Mouse (Mus musculus) T-helper 17 cell (primary cell): Measurements from ENCODE around the gene Ppp6r1.

Experiments used
- in situ Hi-C, 2 experiments: fragments of 300-600 bp; cut with MboI, MseI; formaldehyde crosslinking; loops; 1 replicate in 1 of 2; 2 replicates in 1 of 2; pipeline ENCODE4 v1.15.1; 2025; ENCODE audit warnings: high pct_unique_total_duplicates in 2 of 2

Gene Ppp6r1

DNA sequence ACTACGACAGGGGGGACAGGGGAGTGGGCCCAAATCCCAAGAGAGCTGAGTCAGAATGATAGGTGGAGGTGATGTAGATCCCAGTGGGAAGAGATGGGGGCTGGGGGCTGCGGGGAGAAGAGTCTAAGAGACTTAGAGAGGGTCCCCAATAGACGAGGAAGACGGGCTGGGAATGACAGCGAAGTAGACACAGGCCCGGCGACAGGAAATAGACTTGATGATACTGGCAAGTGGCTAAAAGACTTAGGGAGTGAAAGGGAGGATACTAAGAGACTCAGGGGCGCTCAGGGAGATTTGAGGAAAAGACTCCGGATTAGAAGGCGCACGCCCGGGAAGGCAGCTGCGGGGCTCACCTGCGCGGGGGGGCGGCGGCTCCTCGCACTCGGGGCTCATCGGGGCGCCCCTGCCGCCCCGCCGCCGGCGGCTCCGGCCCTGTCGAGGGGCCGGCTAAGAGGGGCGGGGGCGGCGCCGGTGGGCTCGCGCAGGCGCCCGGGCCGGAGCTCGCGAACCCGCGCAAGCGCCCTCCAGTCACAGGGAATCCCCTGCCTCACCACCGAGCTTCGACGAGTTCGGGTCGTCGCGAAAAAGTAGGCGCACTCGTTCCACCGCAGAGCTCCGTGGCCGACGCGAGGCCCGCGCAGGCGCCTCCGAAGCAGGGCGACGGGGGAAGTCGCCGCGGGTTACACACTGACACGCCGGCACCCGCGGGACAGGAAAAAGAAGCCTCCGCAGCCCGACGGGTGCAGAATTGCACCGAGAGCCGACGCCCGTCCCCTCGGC is 501 bp downstream of the Ppp6r1 start:
- in situ Hi-C loops, result loop anchor here in 1 of 2 experiments (5.0 kb wide), 1 partner anchor 404 kb away; the partner anchor contains the start of gene U2af2

DNA sequence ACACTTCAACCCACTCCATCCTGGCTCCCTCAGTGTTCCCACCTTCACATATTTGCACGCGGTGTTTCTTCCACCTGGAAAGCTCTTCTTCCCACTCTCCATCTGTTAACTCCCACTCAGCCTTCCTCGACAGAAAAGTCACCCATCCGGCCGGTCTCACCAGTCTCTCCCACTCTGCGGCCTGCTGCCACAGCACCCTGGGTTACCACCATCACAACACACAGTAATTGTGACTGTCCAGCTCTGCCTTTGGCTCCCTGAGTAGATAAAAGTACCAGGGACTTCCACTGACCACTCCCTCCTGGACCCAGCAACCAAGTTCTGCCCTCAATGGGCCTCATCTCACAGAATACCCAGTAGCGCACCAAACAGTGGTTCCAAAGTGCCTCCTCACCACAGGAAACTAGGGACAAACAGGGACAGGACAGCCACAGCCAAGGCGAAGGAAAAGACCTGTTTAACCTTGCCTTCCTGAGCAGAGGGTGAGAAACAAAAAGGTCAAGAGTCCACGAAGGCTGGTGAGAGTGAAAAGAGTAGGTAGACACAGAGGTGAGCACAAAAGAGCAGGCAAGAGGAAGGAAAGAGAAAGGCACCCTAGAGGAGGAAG is 1.2 kb downstream of the Ppp6r1 start:
- in situ Hi-C loops, result loop anchor here in 1 of 2 experiments (5.0 kb wide), 1 partner anchor 405 kb away; the partner anchor contains the start of gene U2af2

- in situ Hi-C loops, result loop anchor here in 1 of 2 experiments (5.0 kb wide), 1 partner anchor 405 kb away; the partner anchor contains the start of gene U2af2
Measured at GRCm38 (mm10) chr7:4656818-4657217, 2.0 kb downstream of the Ppp6r1 start.

- in situ Hi-C loops, result loop anchor here in 1 of 2 experiments (5.0 kb wide), 1 partner anchor 406 kb away; the partner anchor contains the start of gene U2af2
Measured at GRCm38 (mm10) chr7:4655916-4656315, 2.9 kb downstream of the Ppp6r1 start.

DNA sequence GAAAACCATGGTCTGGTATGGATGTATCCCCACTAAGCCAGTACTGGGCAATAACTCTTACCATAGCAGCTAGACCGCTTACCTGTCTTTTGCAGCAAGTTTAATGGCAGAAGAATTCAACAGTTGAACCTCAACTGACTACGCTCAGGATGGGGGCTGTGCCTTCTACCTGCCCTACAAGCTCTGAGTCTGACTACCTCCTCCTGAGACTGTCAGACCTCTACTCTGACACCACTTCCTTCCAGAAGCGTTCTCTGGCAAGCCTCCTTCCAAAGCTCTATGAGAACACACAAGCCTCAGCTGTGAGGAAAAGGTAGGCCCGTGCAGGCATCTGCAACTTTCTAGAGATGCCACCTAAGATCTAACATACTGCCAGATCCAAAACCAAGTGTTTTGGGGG is 3.4 kb downstream of the Ppp6r1 start:
- in situ Hi-C loops, result loop anchor here in 1 of 2 experiments (5.0 kb wide), 1 partner anchor 407 kb away; the partner anchor contains the start of gene U2af2

DNA sequence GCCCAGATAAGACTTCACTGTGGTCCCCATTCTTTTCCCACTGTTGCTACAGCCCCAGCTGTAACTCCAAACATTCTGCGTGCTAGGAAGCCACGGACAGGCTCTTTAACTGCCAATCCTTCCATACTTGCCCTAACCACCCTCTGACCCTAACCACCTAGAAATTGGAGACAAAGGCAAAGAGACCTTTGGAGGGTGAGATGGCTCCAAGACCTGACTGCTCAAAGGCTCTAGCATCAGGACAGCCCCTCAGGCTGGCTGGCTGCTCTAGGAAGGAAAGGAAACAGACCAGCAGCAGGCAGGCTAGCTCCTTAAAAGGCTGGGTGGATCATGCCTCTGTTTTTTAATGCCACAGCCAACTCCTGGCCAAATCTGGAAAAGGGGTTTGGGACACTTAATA is 4.6 kb downstream of the Ppp6r1 start:
- in situ Hi-C loops, result loop anchor here in 1 of 2 experiments (5.0 kb wide), 1 partner anchor 138 kb away; the partner anchor contains the start of gene Rpl28

DNA sequence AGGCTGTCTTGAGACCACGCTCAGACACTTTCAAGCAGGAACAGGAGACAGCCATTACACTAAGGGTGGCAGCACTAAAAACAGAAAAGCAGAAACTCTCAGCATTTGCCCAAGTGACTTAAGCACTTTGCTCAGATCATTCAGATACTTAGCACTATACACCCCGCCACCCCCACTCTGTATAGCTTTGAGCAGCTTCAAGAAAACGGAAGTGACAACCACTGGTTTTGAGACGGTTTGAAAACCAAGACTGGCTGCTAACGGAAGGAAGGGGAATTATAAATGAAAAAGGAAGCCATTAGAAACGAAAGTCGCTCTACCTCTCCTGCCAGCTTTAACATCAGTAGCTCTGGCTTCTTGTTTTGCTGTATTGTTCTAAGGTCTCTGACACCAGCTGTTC is 5.0 kb downstream of the Ppp6r1 start:
- in situ Hi-C loops, result loop anchor here in 1 of 2 experiments (5.0 kb wide), 1 partner anchor 139 kb away; the partner anchor contains the start of gene Rpl28

DNA sequence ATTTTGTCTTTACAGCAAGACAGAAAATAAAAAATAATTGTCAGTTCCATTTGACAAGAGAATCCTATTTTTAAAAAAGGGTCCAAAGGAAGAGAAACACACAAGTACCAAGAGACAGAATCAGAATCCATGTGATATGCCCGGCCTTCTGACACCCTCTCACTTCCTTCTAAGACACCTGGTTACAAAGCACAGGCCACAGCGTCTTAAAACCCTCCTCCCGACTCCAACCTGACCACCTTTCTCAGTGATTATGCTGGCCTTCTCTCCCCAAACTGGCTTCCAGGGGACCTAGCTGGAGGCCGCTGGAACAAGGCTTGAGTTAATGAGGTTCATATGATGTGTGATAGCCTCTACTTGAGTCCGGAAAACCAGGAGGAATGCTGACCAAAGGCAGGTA is 5.5 kb downstream of the Ppp6r1 start:
- in situ Hi-C loops, result loop anchor here in 1 of 2 experiments (5.0 kb wide), 1 partner anchor 139 kb away; the partner anchor contains the start of gene Rpl28

DNA sequence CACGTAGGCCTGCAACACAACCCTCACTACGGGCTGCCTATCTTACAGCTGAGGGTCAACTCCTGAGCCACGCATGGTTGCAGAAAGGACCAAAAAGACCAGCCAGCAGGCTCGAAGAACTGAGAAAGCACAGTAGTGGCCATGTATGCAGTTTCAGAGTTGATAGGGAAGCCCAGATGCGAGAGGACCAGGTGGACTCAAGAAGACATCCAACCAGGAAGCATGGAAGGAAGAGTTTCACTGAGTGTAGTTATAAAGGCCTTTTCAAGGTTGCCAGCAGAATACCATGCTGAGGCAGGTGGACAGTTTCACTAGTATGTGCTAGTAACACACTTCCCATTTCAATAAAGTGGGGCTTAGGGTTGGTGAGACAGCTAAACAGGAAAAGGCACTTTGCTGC is 6.1 kb downstream of the Ppp6r1 start:
- in situ Hi-C loops, result loop anchor here in 1 of 2 experiments (5.0 kb wide), 1 partner anchor 140 kb away; the partner anchor contains the start of gene Rpl28

GRCm38 (mm10) chr7:4651581-4651980 is 7.2 kb downstream of the Ppp6r1 start:
- in situ Hi-C loops, result loop anchor here in 1 of 2 experiments (5.0 kb wide), 1 partner anchor 141 kb away; the partner anchor contains the start of gene Rpl28

DNA sequence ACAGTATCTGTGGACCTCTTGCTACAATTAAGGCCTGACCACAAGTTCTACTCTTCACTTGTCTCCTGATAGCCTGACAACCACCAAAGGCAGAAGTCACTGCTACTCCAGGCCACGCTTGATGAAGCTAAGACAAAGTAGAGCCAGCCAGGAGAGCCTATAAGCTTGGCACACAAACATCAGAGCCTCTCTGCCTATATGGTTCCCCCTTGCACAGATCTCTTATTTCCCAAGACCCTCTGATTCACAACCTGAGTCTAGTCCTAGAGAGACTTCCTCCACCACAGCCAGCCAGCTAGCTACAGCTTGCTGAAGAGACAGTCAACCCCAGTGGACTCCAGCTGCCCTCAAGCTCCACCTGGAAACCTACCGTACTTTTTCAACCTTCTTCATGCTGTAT is 10.8 kb downstream of the Ppp6r1 start:
- in situ Hi-C loops, result no loop called here

DNA sequence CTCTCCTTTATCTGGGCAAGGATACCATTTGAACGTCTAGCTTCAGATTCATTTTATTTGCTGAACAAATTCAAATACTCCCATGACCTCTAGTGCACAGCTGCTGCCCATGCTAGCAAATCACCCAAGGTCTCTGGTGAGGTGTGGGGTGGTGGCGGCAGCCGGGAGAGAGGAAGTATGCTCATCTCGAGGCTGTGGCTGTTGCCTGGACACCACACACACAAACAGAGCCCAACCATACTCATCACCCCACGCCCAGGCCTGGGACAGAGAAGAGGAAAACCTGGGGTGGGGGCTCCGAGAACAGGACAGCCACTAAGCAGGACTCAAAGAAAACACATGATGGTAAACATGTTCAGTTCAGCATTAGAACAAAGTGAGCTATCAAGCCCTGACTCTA is 11.5 kb downstream of the Ppp6r1 start:
- in situ Hi-C loops, result no loop called here

GRCm38 (mm10) chr7:4646806-4647205 is 12.0 kb downstream of the Ppp6r1 start:
- in situ Hi-C loops, result no loop called here

DNA sequence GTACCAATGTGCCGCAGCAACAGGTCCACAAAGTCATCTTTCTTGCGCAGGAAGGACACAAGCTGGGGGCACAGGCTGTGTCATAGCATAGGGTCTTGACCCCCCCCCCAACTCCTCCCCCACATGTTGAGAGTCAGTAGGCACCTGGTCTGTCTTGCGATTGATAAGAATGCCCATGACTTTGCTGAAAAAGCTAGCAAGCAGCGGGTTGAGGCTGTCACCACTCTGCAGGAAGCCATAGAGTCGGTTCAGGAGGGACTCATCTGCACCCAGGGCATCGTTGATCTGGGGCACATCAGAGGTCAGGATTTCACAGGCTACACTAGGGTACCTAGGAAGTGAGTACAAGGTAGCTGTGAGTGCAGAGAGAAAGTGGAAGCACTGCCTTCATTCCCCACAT is 15.6 kb downstream of the Ppp6r1 start:
- in situ Hi-C loops, result no loop called here

GRCm38 (mm10) chr7:4641956-4642355 is 16.9 kb downstream of the Ppp6r1 start:
- in situ Hi-C loops, result no loop called here

DNA sequence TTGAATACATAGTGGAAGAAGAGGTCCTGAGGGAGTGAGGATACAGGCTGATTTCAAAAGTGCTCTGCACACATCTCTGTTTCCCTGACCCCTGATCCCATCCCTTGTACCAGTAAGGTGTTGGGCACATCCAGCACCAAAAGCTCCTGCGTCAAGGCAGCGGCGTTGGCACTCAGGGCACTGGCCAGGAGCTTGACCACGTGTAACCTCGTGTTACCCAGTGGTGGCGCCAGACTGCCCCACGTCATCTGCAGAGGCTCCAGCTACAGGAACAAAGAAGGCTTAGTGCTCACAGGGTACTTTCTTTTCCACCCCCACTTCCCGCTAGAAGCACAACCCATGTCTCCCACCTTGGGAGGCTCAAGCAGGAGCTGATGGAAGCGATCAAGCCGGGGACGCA is 17.7 kb downstream of the Ppp6r1 start:
- in situ Hi-C loops, result no loop called here

GRCm38 (mm10) chr7:4636179-4636578 is 22.6 kb downstream of the Ppp6r1 start:
- in situ Hi-C loops, result no loop called here

DNA sequence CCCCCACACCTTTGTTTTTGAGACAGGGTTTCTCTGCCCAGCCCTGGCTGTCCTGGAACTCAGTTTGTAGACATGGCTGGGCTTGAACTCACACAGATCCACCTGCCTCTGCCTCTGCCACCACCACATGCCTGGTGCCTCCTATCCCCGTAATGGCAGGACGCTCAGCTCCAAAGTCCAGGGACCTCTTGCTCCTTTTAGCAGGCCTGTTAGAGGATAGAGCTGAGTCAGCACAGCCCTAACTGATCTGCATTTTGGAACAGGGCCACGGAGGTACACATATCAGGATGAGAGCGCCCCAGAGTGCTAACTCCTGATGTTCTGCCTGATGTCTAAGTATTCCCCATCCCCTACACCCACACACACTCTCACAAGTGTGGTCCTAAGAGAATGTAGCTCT is 27.8 kb downstream of the Ppp6r1 start, which contains the start of gene Tmem86b:
Gene Tmem86b (minus strand): TSS at position 392 of the 400 bp plus-strand sequence.
- in situ Hi-C loops, result loop anchor here in 1 of 2 experiments (5.0 kb wide), 1 partner anchor 79 kb away; no protein-coding TSS in a partner anchor

DNA sequence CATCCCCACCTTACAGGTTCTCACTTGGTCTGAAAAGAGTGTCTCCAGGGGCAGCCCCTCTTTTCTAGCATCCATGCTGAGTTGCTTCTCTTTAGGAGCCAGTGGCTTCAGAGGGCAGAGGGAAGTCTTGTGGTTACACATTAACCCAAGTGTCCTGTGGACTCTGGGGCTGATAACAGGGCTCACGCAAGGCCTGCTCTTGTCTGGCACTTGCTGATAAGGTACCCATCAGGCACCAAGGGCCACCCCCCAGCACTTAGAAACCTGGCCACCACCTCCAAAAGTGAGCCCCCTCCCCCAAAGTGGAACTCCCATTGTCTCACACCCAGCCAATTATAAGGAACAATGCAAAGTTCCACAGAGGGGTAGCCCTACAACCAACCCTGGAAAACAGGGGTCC is 28.6 kb downstream of the Ppp6r1 start:
- in situ Hi-C loops, result loop anchor here in 1 of 2 experiments (5.0 kb wide), 1 partner anchor 78 kb away; no protein-coding TSS in a partner anchor

GRCm38 (mm10) chr7:4629586-4629985 is 29.2 kb downstream of the Ppp6r1 start:
- in situ Hi-C loops, result no loop called here

DNA sequence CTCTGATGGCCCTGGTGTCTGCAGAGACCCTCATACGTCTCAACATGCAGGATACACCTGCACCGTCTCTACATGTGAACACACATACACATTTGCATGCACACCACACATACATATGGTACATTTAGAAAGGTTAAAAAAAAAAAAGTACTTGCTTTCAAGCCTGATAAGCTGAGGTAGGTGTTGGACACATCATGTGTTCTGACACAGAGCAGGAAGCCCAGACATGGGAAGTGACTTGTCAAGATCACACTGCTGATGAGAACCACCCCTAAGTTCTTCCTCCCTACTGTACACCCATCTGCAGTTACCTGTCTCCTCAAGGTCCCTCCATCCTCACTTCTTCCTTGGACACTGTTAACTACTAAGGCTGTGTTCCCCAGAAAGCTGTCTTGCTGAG is 32.9 kb downstream of the Ppp6r1 start:
- in situ Hi-C loops, result no loop called here

GRCm38 (mm10) chr7:4624343-4624742 is 34.5 kb downstream of the Ppp6r1 start:
- in situ Hi-C loops, result loop anchor here in 1 of 2 experiments (25.0 kb wide), 1 partner anchor 1137 kb away; no protein-coding TSS in a partner anchor
